Mouse (Mus musculus): Measurements from ENCODE around the gene Gm21882.
"Not testable (repeated sequence)": the region's sequence is repeated elsewhere in the genome, so short reads cannot be mapped to it uniquely, and the experiment has no call there.

The Gm21882 gene

GRCm38 (mm10) chrY:40381423-40381822 is at the start of gene Gm21882:
Gene Gm21882, minus strand, starts transcription at chrY:40381523.
- not testable (repeated sequence) for DNase-seq

All from right cerebral cortex, postnatal 25 days (tissue).